Mouse (Mus musculus): ENCODE measurements around the gene Strada. TPM values are rescaled to one million over a fixed set of nuclear protein-coding genes. Genes with fewer than 3 reads are reported as not detected.

Gene Strada
- total RNA-seq, 1 experiment: 24.0 TPM

DNA sequence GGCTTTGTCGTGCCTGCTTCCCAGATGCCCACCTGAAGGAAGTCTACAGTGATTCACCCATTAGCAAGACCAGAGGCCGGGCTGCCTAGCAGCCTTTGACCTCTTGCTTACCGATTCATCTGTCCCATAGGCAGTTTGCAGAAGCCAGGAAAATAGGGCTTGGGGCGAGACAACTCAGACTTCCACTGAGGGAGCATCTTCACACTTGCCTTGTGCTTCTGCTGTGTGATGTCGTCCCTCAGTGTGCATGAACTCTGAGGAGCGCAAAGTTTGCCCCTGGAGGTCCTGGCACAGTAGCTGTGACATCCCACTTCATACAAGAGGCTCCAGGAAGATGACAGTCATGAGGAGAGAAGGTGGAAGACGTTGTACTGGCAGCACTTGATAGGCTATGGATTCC is 44.8 kb downstream of the Strada start:
- H3K9ac ChIP-seq (ENCODE audit: insufficient read depth, low read depth, low read length, poor library complexity, severe bottlenecking): no peak overlapping the region

DNA sequence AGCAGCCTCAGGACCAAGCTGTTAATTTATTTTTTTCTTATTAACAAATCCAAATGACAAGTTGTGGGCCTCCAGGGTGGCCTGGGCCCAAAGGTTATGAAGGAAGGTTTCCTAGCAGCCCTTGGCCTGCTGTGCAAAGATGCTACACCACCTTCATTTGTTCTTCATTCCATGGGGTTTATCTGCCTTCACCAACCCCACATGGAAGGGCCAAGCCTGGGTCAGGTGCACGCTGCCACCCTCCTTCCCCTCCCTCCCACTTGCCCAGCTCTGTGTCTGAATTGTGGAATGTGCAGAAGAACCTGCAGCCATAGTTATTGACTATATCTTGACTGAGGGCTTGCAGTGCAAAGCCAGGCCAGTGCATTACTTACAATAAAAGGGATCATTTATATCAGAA is 45.7 kb downstream of the Strada start:
- Histone ChIP-seq H3K9me3 (ENCODE audit: control insufficient read depth, insufficient read depth, low read depth, low read length) (no peaks in the 10 kb centered on the region), H3K4me1 (ENCODE audit: control insufficient read depth in 2 of 2, insufficient read depth in 2 of 2, low read length in 2 of 2, poor library complexity in 1 of 2) (peaks cover 0 to 15% of the 10 kb centered on the region in 2 experiments; a peak in 2 of 4 replicates), H3K27ac (ENCODE audit: insufficient read depth, low read depth, low read length, poor library complexity, severe bottlenecking) (no peak overlapping the region), H3K36me3 (ENCODE audit: control insufficient read depth, insufficient read depth, low read length, poor library complexity, severe bottlenecking) (peaks cover 31% of the 10 kb centered on the region; the same call in 1 of the 2 replicates), H3K9ac (ENCODE audit: insufficient read depth, low read depth, low read length, poor library complexity, severe bottlenecking) (no peak overlapping the region), H3K4me3 (ENCODE audit: insufficient read depth in 1 of 2, low read depth in 1 of 2, low read length in 2 of 2, poor library complexity in 1 of 2, severe bottlenecking in 1 of 2) (no peak overlapping the region)
- in situ Hi-C loops (cut with MboI; ENCODE audit: low sequenced_read_pairs in 2 of 2, unreplicated experiment in 2 of 2): no loop called here
- no peak for TF ChIP-seq ZNF384 (IDR thresholded peaks at IDR 0.05; ENCODE audit: low read depth, low read length)
- no peak for TF ChIP-seq MAFK (IDR thresholded peaks at IDR 0.05; ENCODE audit: insufficient read depth, low read depth, low read length)
- no peak for TF ChIP-seq CHD2 (IDR thresholded peaks at IDR 0.05; ENCODE audit: low read depth, low read length)
- no peak for TF ChIP-seq HCFC1 (IDR thresholded peaks at IDR 0.05; ENCODE audit: borderline replicate concordance, insufficient read depth, low read length)
- TF ChIP-seq ZC3H11A (IDR thresholded peaks at IDR 0.05; ENCODE audit: borderline replicate concordance, low read depth, low read length): no peak
- DNase-seq (ENCODE audit: low read depth, low spot score): no peak

More for the DNA sequence above, 44.8 kb downstream of the Strada start:
- in situ Hi-C loops (cut with MboI; ENCODE audit: low sequenced_read_pairs in 2 of 2, unreplicated experiment in 2 of 2): no loop called here
- no peak for TF ChIP-seq CHD2 (IDR thresholded peaks at IDR 0.05; ENCODE audit: low read depth, low read length)
- no peak for TF ChIP-seq ZC3H11A (IDR thresholded peaks at IDR 0.05; ENCODE audit: borderline replicate concordance, low read depth, low read length)
- no peak for TF ChIP-seq MAFK (IDR thresholded peaks at IDR 0.05; ENCODE audit: insufficient read depth, low read depth, low read length)
- TF ChIP-seq HCFC1 (IDR thresholded peaks at IDR 0.05; ENCODE audit: borderline replicate concordance, insufficient read depth, low read length): no peak
- TF ChIP-seq ZNF384 (IDR thresholded peaks at IDR 0.05; ENCODE audit: low read depth, low read length): no peak
- Histone ChIP-seq H3K27ac (ENCODE audit: insufficient read depth, low read depth, low read length, poor library complexity, severe bottlenecking) (no peak overlapping the region), H3K9me3 (ENCODE audit: control insufficient read depth, insufficient read depth, low read depth, low read length) (no peaks in the 10 kb centered on the region), H3K36me3 (ENCODE audit: control insufficient read depth, insufficient read depth, low read length, poor library complexity, severe bottlenecking) (peaks cover 23% of the 10 kb centered on the region; the same call in 1 of the 2 replicates), H3K4me1 (ENCODE audit: control insufficient read depth in 2 of 2, insufficient read depth in 2 of 2, low read length in 2 of 2, poor library complexity in 1 of 2) (peaks cover 0 to 15% of the 10 kb centered on the region in 2 experiments; a peak in 2 of 4 replicates), H3K4me3 (ENCODE audit: insufficient read depth in 1 of 2, low read depth in 1 of 2, low read length in 2 of 2, poor library complexity in 1 of 2, severe bottlenecking in 1 of 2) (no peak overlapping the region)
- no peak for DNase-seq (ENCODE audit: low read depth, low spot score)

DNA sequence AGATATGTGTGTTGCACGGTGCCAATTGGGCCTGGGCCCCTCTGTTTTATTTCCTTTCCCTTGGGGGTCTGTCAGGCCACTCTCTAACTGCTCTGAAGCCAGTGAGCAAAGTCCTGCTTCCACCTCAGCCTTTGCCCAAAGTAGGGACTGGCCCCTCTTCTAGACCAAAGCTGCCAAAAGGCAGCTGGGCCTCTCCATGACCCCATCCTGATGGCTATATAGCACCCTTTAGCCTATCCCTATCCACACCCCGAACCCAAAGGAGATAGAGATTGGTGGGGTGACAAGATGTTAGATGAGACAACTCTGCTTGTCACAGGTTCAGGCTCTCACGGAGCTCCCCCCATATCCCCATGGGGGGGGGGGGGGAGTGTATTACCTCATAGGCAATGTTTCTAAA is 46.2 kb downstream of the Strada start:
- in situ Hi-C loops (cut with MboI; ENCODE audit: low sequenced_read_pairs in 2 of 2, unreplicated experiment in 2 of 2): no loop called here
- H3K27ac ChIP-seq (ENCODE audit: insufficient read depth, low read depth, low read length, poor library complexity, severe bottlenecking): no peak overlapping the region
- H3K4me1 ChIP-seq (ENCODE audit: control insufficient read depth in 2 of 2, insufficient read depth in 2 of 2, low read length in 2 of 2, poor library complexity in 1 of 2): peaks cover 0 to 12% of the 10 kb centered on the region in 2 experiments; a peak in 2 of 4 replicates
- no peak for DNase-seq (ENCODE audit: low read depth, low spot score)
- H3K36me3 ChIP-seq (ENCODE audit: control insufficient read depth, insufficient read depth, low read length, poor library complexity, severe bottlenecking): peaks cover 35% of the 10 kb centered on the region; the same call in 1 of the 2 replicates
- no peaks in the 10 kb centered on the region for H3K9me3 ChIP-seq (ENCODE audit: control insufficient read depth, insufficient read depth, low read depth, low read length)
- TF ChIP-seq ZC3H11A (IDR thresholded peaks at IDR 0.05; ENCODE audit: borderline replicate concordance, low read depth, low read length) (no peak), ZNF384 (IDR thresholded peaks at IDR 0.05; ENCODE audit: low read depth, low read length) (no peak), HCFC1 (IDR thresholded peaks at IDR 0.05; ENCODE audit: borderline replicate concordance, insufficient read depth, low read length) (no peak), CHD2 (IDR thresholded peaks at IDR 0.05; ENCODE audit: low read depth, low read length) (no peak), MAFK (IDR thresholded peaks at IDR 0.05; ENCODE audit: insufficient read depth, low read depth, low read length) (no peak)
- H3K4me3 ChIP-seq (ENCODE audit: insufficient read depth in 1 of 2, low read depth in 1 of 2, low read length in 2 of 2, poor library complexity in 1 of 2, severe bottlenecking in 1 of 2): no peak overlapping the region
- no peak overlapping the region for H3K9ac ChIP-seq (ENCODE audit: insufficient read depth, low read depth, low read length, poor library complexity, severe bottlenecking)

- H3K9ac ChIP-seq (ENCODE audit: insufficient read depth, low read depth, low read length, poor library complexity, severe bottlenecking): no peak overlapping the region
- peaks cover 41% of the 10 kb centered on the region for H3K36me3 ChIP-seq (ENCODE audit: control insufficient read depth, insufficient read depth, low read length, poor library complexity, severe bottlenecking)
- TF ChIP-seq ZC3H11A (IDR thresholded peaks at IDR 0.05; ENCODE audit: borderline replicate concordance, low read depth, low read length) (no peak), HCFC1 (IDR thresholded peaks at IDR 0.05; ENCODE audit: borderline replicate concordance, insufficient read depth, low read length) (no peak), ZNF384 (IDR thresholded peaks at IDR 0.05; ENCODE audit: low read depth, low read length) (no peak), MAFK (IDR thresholded peaks at IDR 0.05; ENCODE audit: insufficient read depth, low read depth, low read length) (no peak), CHD2 (IDR thresholded peaks at IDR 0.05; ENCODE audit: low read depth, low read length) (no peak)
- no peak for DNase-seq (ENCODE audit: low read depth, low spot score)
- no peaks in the 10 kb centered on the region for H3K9me3 ChIP-seq (ENCODE audit: control insufficient read depth, insufficient read depth, low read depth, low read length)
- H3K27ac ChIP-seq (ENCODE audit: insufficient read depth, low read depth, low read length, poor library complexity, severe bottlenecking): no peak overlapping the region
- no peak overlapping the region for H3K4me3 ChIP-seq (ENCODE audit: insufficient read depth in 1 of 2, low read depth in 1 of 2, low read length in 2 of 2, poor library complexity in 1 of 2, severe bottlenecking in 1 of 2)
- in situ Hi-C loops (cut with MboI; ENCODE audit: low sequenced_read_pairs in 2 of 2, unreplicated experiment in 2 of 2): no loop called here
- H3K4me1 ChIP-seq (ENCODE audit: control insufficient read depth in 2 of 2, insufficient read depth in 2 of 2, low read length in 2 of 2, poor library complexity in 1 of 2): peaks cover 0 to 12% of the 10 kb centered on the region in 2 experiments; a peak in 2 of 4 replicates
These were observed 47.2 kb downstream of the Strada start for GRCm38 (mm10) chr11:106154770-106155169.
